Mouse (Mus musculus) adrenal gland, adult 2 months (tissue): ENCODE data around the gene Mta2. TPM values are rescaled to one million over a fixed set of nuclear protein-coding genes. Genes with fewer than 3 reads are reported as not detected.

ENCODE experiments used
- DNase-seq: peaks from one replicate; pipeline ENCODE4 v3.0.0; 2021
- polyA plus RNA-seq: library from polyadenylated mRNA; depleted of rRNA; stranded (reverse); fragments of >200 nt; gene quantifications from 2 replicates; pipeline ENCODE4 v1.2.3, GENCODE M21; 2012; rRNA removed
- total RNA-seq, 2 experiments: library from RNA; stranded (reverse); gene quantifications; 2 replicates each; pipeline ENCODE4 v1.2.3; 2021

Mta2 gene
- total and polyA plus RNA-seq, 3 experiments, result 20.6 to 86.1 (median 81.8) TPM

DNA sequence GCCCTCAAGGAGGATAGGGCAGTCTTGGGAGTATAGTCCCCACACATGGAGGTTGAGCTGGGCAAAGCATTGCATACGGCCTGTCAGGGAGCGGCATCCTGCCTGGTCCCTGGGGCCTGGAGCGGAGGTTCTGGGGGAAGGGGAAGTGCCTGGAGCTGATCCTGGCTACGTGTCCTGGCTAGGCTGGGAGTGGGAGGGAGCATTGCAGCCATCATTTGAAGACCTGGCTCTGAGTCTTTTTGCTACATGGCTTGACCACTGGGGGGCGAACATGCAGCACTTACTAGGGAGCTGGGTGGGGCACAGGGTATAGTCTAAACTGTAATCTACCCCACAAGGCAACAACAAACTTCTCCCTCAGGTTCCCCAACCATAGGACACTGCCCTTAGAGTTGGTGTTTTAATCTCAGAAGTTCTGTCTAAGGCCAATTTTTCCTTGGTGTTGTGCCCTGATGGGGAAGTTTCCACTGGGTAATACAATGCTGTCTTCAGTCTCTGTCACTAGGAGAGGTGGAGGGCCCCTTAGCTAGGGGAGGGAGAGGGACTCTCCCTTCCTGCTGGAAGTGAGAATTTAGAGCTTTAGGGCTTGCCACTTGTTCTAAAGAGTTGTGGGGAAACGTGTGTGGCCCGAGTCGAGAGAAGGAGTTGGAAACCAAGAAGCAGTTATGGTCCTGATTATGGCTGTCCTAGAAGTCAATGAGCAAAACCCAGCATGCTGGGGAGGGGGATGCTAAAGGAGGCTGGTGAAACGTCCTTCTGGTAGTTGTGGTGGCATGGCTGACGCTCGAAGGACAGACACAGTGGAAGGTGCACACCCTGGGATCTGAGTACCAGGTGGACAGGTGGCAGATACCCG, 51.3 kb downstream of the Mta2 start:
- DNase-seq, result peak; percentile 86

DNA sequence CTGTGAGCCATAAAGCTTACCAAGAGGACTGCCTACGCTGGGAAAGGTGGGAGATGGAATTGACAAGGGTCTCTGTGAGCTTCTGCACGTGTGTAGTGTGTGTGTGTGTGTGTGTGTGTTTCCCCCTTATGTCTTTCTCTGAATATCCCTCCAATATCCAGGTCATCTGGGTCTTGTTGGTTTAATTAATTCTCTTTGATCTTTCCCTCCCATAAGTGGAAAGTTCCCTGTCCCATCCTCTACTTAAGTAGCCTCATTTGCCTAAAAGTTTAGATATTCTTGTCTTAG, 51.9 kb downstream of the Mta2 start:
- DNase-seq, result no peak

DNA sequence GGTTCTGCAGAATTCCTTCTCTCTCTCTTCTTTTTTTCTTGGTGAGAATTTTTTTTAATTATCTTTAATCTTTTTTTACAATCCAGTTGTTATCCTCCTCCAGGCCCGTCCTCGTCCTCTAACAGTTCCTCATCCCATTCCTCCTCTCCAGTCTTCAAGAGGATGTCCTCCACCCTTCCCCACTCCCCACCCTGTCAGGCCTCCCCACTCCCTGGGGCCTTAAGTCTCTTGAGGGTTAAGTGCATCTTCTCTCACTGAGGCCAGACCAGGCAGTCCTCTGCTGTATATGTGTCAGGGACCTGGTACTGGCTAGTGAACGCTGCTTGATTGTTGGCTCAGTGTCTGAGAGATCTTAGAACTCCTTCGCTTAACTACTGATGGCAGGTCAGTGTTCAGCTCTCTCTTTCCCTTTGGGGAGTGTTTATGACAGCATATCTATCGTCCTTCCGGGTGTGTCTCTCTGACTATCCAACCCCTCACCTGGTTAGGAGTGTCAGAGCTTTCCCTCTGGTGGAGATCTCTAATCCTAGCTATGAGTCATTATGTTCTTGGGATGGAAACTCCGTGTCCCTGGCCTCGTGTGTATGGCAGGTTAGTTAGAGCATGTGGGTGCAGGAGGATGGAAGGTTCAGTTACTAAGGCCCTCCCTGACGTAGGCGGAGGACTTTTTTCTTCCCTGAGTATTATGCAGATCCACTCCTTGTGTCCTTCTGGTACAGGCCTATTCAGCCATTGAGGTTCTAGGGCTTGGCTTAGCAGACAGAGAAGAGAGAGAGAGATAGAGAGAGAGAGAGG, 53.3 kb downstream of the Mta2 start:
- DNase-seq, result no peak

DNA sequence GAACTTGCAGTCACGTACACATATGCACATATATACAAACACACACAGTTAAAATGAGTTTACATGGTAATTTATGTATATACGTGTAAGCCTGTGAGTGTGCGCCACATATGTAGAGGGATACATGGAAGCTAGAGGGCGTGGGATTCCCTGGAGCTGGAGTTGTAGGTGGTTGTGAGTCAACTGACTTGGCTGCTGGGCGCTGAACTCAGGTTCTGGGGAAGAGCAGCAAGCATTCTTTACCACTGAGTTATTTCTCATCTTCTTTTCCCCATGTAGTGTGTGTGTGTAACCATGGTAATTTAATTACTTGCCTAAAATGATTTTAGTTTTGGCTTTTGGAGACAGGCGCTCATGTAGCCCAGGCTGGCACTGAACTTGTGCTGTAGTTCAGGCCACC, 54.9 kb downstream of the Mta2 start:
- DNase-seq, result no peak

DNA sequence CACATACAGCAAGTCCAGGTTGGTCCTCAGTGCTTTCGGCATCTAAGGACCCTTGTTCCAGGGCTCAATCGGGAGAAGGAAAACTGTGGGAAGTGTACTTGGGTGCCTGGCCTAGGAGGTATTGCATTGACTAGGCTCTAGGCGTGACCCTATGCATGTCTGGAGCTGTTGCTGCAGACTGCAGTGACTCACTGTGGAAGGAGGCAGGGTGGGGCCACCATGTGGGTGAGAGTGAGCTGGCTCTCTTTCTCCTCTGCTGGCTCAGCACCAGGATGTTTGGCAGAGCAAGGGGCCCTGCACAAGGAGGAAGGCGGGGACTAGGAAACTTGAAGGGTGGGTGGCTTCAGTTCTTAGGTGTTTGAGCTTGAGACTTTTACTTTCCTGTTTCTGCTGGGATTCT, 55.9 kb downstream of the Mta2 start:
- DNase-seq, result peak; percentile 93

DNA sequence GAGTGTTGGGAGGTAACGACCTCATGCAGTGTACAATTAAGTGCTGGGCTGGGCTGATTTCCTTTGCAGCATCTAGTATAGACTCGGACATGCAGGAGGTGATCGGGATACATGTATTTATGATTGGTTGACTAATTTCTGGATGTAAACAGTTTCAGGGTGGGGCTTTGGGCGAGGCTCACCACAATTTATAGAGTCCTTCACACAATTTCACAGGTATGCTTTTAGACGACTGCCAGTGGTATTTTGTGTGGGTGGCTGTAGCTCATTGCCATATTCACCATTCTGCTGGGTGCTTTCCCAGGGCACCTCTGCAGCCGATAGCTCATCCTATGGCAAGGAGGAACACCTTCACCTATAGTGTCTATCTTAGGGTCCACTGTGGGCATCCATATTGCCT, 56.9 kb downstream of the Mta2 start:
- no peak for DNase-seq

DNA sequence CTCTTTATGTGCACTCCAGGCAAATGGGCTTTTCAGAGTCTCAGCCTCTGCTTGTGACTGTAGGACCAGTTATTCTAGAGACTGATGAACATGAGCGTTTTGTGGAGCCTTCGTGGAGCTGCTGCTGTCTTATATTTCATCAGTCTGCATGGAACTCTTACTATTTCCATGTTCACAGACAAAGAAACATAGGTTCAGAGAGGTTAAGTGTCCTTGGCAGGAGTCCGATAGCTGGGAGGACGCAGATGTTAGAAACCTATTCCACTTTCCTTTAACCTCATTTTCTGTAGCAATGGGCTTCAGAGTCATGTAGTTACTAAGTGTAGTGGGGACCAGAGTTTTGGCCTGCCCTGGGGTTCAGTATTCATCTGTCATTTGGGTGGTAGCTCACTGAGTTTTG, 57.5 kb downstream of the Mta2 start:
- no peak for DNase-seq

Other genes starting within 250 kb of the Mta2 start
Only the 30 nearest of the 32 such genes appear.
- gene 1700092M07Rik, start 201.2 kb upstream of the Mta2 start, total RNA-seq, result under 1 TPM; 0.79 to 0.84 TPM
- not detected in 2 replicates for gene 1700092M07Rik, start 201.2 kb upstream of the Mta2 start, polyA plus RNA-seq
- gene Stx5a, start 200.5 kb upstream of the Mta2 start, total RNA-seq, result 10 to 100 TPM; 80.4 to 95.4 TPM
- 67.1 and 73.5 TPM in 2 replicates for gene Stx5a, start 200.5 kb upstream of the Mta2 start, polyA plus RNA-seq
- 100 to 1,000 TPM; 102 to 165 TPM for gene Nxf1, start 184.8 kb upstream of the Mta2 start, total RNA-seq
- gene Nxf1, start 184.8 kb upstream of the Mta2 start, polyA plus RNA-seq, result 43.4 and 48.0 TPM in 2 replicates
- 100 to 1,000 TPM; 114 to 134 TPM for gene Tmem223, start 170.9 kb upstream of the Mta2 start, total RNA-seq
- 352 and 381 TPM in 2 replicates for gene Tmem223, start 170.9 kb upstream of the Mta2 start, polyA plus RNA-seq
- 10 to 100 TPM; 60.9 to 62.7 TPM for gene Tmem179b, start 167.4 kb upstream of the Mta2 start, total RNA-seq
- gene Tmem179b, start 167.4 kb upstream of the Mta2 start, polyA plus RNA-seq, result 163 and 218 TPM in 2 replicates
- gene Taf6l, start 155.5 kb upstream of the Mta2 start, total RNA-seq, result 10 to 100 TPM; 11.9 to 17.2 TPM
- 22.4 and 25.1 TPM in 2 replicates for gene Taf6l, start 155.5 kb upstream of the Mta2 start, polyA plus RNA-seq
- gene Polr2g, start 143.3 kb upstream of the Mta2 start, total RNA-seq, result 100 to 1,000 TPM in 1 of 2 experiments, 10 to 100 TPM in 1; 71.9 to 103 TPM
- 24.0 and 25.9 TPM in 2 replicates for gene Polr2g, start 143.3 kb upstream of the Mta2 start, polyA plus RNA-seq
- 1 to 10 TPM; 2.1 to 3.4 TPM for gene Zbtb3, start 139.3 kb upstream of the Mta2 start, total RNA-seq
- 1.9 and 2.4 TPM in 2 replicates for gene Zbtb3, start 139.3 kb upstream of the Mta2 start, polyA plus RNA-seq
- gene Ttc9c, start 122.5 kb upstream of the Mta2 start, total RNA-seq, result 10 to 100 TPM; 28.8 to 39.3 TPM
- gene Ttc9c, start 122.5 kb upstream of the Mta2 start, polyA plus RNA-seq, result 5.4 and 7.0 TPM in 2 replicates
- 10 to 100 TPM; 56.3 to 57.4 TPM for gene Hnrnpul2, start 121.9 kb upstream of the Mta2 start, total RNA-seq
- gene Hnrnpul2, start 121.9 kb upstream of the Mta2 start, polyA plus RNA-seq, result 8.4 and 10.0 TPM in 2 replicates
- gene AC129217.1, start 112.1 kb upstream of the Mta2 start, total RNA-seq, result 10 to 100 TPM in 1 of 2 experiments, not detected in 1; 11.6 TPM
- not detected in 2 replicates for gene AC129217.1, start 112.1 kb upstream of the Mta2 start, polyA plus RNA-seq
- gene Bscl2, start 104.4 kb upstream of the Mta2 start, total RNA-seq, result 100 to 1,000 TPM; 178 to 191 TPM
- gene Bscl2, start 104.4 kb upstream of the Mta2 start, polyA plus RNA-seq, result 373 and 386 TPM in 2 replicates
- gene Gng3, start 102.7 kb upstream of the Mta2 start, total RNA-seq, result 1 to 10 TPM; 5.7 to 7.0 TPM
- 6.8 and 7.3 TPM in 2 replicates for gene Gng3, start 102.7 kb upstream of the Mta2 start, polyA plus RNA-seq
- 1 to 10 TPM; 2.2 to 6.2 TPM for gene Lrrn4cl, start 91.1 kb upstream of the Mta2 start, total RNA-seq
- gene Lrrn4cl, start 91.1 kb upstream of the Mta2 start, polyA plus RNA-seq, result 1.2 and 1.3 TPM in 2 replicates
- gene Ubxn1, start 70.4 kb upstream of the Mta2 start, total RNA-seq, result 100 to 1,000 TPM; 197 to 224 TPM
- gene Ubxn1, start 70.4 kb upstream of the Mta2 start, polyA plus RNA-seq, result 140 and 142 TPM in 2 replicates
- 10 to 100 TPM; 48.7 to 76.9 TPM for gene Uqcc3, start 61.0 kb upstream of the Mta2 start, total RNA-seq
- 16.0 and 18.1 TPM in 2 replicates for gene Uqcc3, start 61.0 kb upstream of the Mta2 start, polyA plus RNA-seq
- 10 to 100 TPM in 1 of 2 experiments, 1 to 10 TPM in 1; 5.8 to 13.3 TPM for gene Lbhd1, start 58.1 kb upstream of the Mta2 start, total RNA-seq
- 0.28 and 1.1 TPM in 2 replicates for gene Lbhd1, start 58.1 kb upstream of the Mta2 start, polyA plus RNA-seq
- gene Gm49403, start 57.9 kb upstream of the Mta2 start, total RNA-seq, result not detected
- gene Gm49403, start 57.9 kb upstream of the Mta2 start, polyA plus RNA-seq, result not detected in 2 replicates
- 10 to 100 TPM; 46.8 to 53.6 TPM for gene 1810009A15Rik, start 53.0 kb upstream of the Mta2 start, total RNA-seq
- 4.3 and 5.6 TPM in 2 replicates for gene 1810009A15Rik, start 53.0 kb upstream of the Mta2 start, polyA plus RNA-seq
- 1 to 10 TPM; 3.2 to 4.5 TPM for gene Gm49416, start 52.9 kb upstream of the Mta2 start, total RNA-seq
- not detected in 2 replicates for gene Gm49416, start 52.9 kb upstream of the Mta2 start, polyA plus RNA-seq
- gene Ints5, start 48.9 kb upstream of the Mta2 start, total RNA-seq, result 10 to 100 TPM; 21.5 to 23.7 TPM
- gene Ints5, start 48.9 kb upstream of the Mta2 start, polyA plus RNA-seq, result 23.5 and 29.6 TPM in 2 replicates
- gene Ganab, start 43.8 kb upstream of the Mta2 start, total RNA-seq, result 100 to 1,000 TPM; 172 to 199 TPM
- gene Ganab, start 43.8 kb upstream of the Mta2 start, polyA plus RNA-seq, result 77.2 and 98.7 TPM in 2 replicates
- gene B3gat3, start 21.5 kb upstream of the Mta2 start, total RNA-seq, result 10 to 100 TPM; 57.0 to 70.5 TPM
- gene B3gat3, start 21.5 kb upstream of the Mta2 start, polyA plus RNA-seq, result 147 and 159 TPM in 2 replicates
- 10 to 100 TPM; 37.0 to 46.9 TPM for gene Rom1, start 12.5 kb upstream of the Mta2 start, total RNA-seq
- gene Rom1, start 12.5 kb upstream of the Mta2 start, polyA plus RNA-seq, result 105 and 116 TPM in 2 replicates
- 10 to 100 TPM; 39.7 to 51.0 TPM for gene Eml3, start 12.3 kb upstream of the Mta2 start, total RNA-seq
- gene Eml3, start 12.3 kb upstream of the Mta2 start, polyA plus RNA-seq, result 70.6 and 80.7 TPM in 2 replicates
- gene Tut1, start 12.0 kb downstream of the Mta2 start, total RNA-seq, result 10 to 100 TPM; 19.6 to 23.9 TPM
- 16.3 and 22.4 TPM in 2 replicates for gene Tut1, start 12.0 kb downstream of the Mta2 start, polyA plus RNA-seq
- 100 to 1,000 TPM; 331 to 355 TPM for gene Eef1g, start 25.2 kb downstream of the Mta2 start, total RNA-seq
- gene Eef1g, start 25.2 kb downstream of the Mta2 start, polyA plus RNA-seq, result 63.8 and 90.8 TPM in 2 replicates
- gene Ahnak, start 47.4 kb downstream of the Mta2 start, total RNA-seq, result 100 to 1,000 TPM in 1 of 2 experiments, 10 to 100 TPM in 1; 91.1 to 152 TPM
- gene Ahnak, start 47.4 kb downstream of the Mta2 start, polyA plus RNA-seq, result 5.4 and 7.4 TPM in 2 replicates
- gene Scgb1a1, start 146.1 kb downstream of the Mta2 start, total RNA-seq, result not detected
- gene Scgb1a1, start 146.1 kb downstream of the Mta2 start, polyA plus RNA-seq, result 4.5 TPM in 1 of 2 replicates, not detected in the other
- 10 to 100 TPM; 10.3 to 12.7 TPM for gene Asrgl1, start 193.8 kb downstream of the Mta2 start, total RNA-seq
- 1.2 and 2.0 TPM in 2 replicates for gene Asrgl1, start 193.8 kb downstream of the Mta2 start, polyA plus RNA-seq